Mouse (Mus musculus): Measurements from ENCODE around the gene Psd4.

Gene Psd4

DNA sequence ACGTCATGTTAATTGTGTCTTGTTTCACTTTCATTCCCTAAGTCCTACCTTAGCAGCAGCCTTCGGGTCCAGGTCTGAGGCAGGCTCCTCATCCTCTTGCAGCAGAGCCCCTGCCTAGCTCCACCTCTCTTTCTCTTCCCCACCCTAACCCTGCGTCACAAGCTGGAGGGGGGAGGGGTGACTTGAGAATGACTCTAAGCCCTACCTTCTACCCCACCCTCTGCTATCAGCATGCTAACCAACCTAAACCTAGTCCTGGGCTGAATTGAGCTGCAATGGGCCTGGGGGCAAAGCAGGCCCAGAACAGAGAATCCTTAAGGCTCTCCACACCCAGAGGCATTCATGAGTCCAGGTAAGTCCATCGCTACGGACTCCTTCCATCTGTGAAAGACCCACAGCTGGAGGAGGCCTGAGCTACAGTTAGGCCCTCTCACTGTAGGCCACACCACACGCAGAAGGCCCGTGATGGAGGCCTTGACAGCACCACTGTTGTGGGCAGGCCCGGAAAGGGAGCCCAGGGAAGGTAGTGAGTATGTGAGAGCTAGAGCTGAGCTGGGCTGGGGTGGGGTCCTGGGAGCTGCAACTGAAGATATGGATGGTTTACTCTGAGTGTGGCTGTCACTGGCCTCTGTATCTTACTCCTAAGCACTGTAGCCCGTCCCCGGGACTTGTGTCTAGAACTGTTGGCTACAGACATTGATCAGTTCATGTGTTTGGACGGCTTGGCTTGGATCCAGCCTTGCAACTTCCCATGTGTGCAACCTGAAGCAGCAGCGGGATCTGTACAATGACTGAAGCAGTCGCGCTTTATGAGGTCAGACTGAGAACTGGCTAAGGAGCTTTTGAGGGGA is 18.0 kb downstream of the Psd4 start:
- in situ Hi-C loops (cut with MboI, MseI): loop anchor here (5.0 kb wide), 1 partner anchor 562 kb away; the partner anchor contains the start of gene Zmynd19

DNA sequence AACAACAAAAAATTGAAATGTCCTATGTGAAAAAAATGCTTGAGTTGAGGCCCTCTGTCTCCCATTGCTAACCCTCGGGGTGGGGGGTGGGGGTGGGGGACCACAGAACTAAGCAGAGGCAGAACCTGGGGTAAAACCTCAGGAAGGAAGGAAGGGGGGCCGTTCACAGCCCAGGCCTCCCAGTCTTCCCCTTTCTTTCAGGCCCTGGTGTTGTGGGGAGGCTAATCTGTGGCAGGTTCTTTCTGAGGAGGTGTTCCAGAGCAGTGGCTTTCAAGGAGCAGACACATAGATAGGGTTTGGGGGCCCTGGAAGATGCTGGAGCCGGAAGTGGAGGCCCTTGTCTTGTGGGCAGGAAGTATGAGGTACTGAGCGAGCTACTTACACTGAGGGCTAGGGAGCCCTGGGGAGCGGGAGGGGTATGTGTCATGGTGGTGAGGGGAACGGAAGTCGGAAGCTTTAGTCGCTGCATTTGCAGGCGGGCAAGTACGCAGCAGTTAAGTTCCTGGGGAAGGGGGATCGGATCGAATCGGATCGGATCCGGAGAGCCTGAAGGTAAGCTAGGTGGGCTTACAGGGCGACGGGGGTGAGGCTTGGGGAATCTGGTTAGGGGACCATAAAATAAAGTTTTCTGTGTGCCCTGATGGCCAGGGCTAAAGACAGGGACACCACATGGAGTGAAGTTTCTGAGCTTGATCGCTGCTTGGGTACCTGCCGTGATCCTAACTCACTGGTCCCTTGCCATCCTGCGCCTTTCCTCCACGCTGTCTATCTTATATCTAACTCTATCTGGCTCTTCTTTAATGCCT is 19.0 kb downstream of the Psd4 start:
- in situ Hi-C loops (cut with MboI, MseI): loop anchor here (5.0 kb wide), 1 partner anchor 561 kb away; the partner anchor contains the start of gene Zmynd19

DNA sequence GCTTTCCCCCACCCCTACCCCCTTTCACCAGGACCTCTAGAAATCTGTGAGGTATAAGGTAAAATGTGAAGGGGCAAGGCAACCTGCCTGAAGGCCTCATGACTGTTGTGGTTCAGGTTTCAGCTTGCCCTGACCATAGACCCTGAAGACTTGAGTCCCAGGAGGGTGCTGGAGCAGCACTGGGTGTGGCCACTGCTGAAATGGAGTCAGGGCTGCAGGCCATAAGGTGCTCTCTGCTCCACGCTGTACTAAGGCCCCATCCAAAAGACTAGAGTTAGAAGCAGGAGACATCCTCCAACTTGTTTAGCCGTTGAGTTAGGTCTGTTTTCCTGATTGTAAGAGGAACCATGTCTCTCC is 19.6 kb downstream of the Psd4 start:
- in situ Hi-C loops (cut with MboI, MseI): loop anchor here (5.0 kb wide), 1 partner anchor 560 kb away; the partner anchor contains the start of gene Zmynd19

DNA sequence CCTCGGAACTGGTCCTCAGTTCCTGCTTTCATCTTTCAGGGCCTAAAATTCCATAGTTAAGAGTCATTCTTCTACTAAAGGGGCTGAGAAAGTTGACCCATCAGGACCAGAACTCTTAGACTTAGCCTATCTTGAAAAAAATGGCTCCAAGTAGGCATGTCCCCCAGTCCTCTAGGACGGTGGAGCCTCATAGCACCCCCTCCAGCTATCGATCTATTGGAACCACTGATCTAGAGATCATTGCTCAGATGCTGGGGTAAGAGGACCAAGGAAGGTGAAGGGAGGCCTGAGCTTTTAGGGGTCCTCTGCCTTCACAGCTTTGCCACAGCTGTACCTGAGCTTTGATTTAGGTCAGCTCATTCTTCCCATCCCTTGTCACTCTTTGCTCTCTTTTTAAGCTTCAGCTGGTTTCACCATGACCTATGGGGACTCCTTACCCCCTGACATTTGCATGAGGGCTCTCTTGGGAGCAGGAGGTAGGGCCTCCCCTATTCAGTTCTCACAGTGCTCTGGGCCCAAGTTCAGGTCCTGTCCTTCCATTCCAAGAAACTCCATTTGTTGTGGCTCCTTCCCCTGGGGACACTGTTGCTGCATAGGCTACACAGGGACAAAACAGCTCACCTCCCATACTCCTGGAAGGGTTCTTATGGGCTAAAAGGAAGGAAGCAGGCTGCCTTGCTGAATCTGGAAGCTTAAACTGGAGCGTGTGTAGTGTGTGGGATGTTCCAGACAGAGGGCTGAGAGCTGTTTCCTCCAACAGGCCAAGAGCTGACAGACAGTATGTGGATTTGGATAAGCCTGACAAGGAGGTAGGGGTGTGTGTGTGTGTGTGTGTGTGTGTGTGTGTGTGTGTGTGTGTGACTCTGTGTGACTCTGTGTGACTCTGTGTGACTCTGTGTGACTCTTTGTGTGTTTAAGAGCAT is 20.2 kb downstream of the Psd4 start:
- in situ Hi-C loops (cut with MboI, MseI): loop anchor here (5.0 kb wide), 1 partner anchor 560 kb away; the partner anchor contains the start of gene Zmynd19

DNA sequence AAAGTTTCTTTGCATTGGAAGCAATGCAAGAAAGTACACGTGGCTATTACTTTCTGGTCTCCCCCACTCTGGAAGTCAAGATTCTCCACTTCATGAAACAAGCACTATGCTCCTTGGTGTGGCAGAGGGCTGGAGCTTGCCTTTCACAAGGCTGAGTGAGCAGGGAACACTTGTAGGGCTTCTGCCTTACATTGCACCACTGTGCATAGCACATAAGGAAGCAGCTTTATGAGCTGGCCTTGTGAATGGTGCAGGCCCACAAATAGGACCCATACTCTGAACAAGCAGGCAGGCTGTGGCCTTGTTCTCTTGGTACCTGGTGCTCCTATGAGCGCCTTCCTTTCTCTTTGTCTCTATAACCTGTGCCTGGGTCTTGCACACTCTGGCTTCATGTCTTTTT is 25.9 kb downstream of the Psd4 start:
- in situ Hi-C loops (cut with MboI, MseI): no loop called here

DNA sequence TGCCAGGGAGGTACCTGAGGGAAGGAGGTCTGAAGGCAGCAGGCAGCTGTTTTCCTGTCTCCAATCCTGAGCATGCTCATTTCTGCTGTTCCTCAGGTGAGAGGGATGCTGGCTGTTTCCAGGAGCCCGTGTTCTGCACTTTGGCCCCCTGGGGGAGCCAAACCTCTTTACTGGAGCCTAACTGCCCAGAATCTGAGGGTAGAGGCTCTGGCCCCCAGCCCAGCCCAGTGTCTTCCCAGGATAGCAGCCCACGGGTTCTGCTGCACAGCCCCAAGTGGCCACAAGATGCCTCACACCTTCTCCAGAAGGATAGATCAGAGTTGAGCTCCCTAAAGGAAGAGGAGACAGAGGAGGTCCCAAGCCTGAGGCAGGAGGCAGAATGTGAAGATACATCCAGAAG is 29.7 kb downstream of the Psd4 start:
- in situ Hi-C loops (cut with MboI, MseI): no loop called here

DNA sequence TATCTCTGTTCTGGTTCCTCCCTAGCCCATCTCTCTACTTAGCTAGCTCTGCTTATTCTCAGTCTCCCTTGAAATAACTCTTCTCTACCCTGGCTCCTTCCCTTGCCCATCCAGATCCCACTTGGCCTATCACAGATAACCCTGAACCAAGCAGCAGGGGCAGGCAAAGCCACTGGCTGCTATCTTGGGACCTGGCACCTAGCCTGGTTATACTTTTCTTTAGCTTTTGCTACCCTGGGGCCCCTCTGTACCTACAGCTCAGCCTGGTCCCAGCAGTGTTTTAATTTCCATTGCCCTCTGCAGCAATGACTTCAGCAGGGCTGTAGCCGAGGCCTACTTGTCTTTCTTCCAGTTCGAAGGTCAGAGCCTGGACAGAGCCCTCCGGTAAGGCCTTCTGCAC is 33.3 kb downstream of the Psd4 start:
- in situ Hi-C loops (cut with MboI, MseI): no loop called here

DNA sequence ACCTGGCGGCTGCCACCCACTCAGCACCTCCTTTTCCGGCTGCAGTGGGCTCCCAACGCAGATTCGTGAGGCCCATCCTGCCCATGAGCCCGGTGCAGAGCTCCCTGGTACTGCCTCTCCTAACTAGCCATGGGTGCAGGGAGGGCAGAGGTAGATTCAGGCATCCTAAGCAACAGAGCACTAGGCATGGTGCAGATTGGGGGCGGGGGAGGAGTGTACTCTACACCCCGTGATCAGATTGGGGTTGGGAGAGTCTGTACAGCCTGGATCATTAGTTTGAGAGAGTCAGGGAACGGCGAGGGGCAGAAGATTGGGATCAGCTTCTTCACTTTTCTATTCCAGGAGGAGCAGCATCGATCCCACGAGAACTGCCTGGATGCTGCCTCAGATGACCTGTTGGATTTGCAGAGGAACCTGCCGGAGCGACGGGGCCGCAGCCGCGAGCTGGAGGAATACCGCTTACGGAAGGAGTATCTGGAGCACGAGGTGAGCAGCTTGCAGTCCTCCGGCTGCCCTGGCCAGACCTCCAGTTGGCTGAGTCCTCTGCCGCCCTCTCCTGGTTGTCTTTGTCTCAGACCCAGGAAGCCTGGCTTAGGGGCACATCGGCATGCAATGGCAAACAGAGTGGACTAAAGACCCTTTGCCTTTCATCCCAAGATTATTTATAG is 38.1 kb downstream of the Psd4 start:
- in situ Hi-C loops (cut with MboI, MseI): loop anchor here (5.0 kb wide), 1 partner anchor 108 kb away; no protein-coding TSS in a partner anchor

DNA sequence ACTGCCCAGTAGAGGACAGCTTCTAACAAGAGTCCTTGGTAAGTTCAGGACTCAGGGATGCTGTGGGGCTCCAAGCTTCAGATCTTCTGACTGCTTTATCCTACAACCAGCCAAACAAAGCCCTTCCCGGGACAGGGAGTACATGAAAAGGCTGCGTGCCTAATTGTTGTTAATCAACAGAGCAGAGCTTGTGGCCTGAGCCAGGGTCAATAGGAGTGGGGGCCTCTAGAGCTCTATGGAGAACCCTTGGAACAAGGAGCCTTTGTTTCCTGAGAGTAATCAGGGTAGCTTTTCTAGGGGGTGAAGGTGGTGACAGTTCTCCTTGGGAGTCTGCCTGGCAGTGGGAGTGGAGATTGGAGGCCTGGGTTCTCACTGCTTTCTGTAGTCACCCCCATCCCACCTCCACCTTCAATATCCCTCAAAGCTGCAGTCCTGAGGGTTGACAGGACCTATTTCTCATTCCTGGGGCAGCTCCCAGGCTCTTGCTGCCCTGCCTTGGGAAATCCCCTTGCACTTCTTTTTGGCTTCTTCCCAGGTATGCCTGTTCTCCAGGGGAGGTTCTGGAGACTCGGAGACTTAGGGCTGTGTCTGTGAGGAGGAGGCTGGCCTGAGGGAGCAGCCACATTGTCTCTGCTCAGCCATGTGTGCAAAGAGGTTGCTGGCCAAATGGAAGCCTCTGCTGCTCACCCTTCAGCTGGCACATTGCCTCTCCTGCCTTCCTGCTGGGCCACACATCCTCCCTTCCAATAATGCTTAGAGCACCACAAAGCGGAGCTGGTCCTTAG is 40.5 kb downstream of the Psd4 start:
- in situ Hi-C loops (cut with MboI, MseI): loop anchor here (5.0 kb wide), 1 partner anchor 111 kb away; no protein-coding TSS in a partner anchor

DNA sequence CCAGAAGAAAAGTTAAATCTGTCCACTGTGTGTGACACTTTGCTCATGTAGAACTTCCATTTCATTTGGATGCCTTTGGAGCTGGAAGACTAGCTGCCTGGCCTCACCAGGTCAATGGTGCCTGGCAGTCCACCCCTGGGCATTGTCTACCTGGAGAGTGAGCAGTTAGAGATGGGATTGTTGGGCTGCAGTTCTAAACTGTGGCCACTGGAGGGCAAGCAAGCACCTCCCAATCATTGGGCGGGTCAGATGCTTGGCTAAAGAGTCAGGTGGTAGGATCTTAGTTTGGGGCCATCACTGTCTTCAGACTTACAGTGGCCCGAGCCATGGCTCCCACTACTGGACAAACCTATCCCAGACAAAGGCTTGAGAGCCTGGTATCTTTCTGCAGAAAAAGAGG is 41.8 kb downstream of the Psd4 start:
- in situ Hi-C loops (cut with MboI, MseI): loop anchor here (5.0 kb wide), 1 partner anchor 112 kb away; no protein-coding TSS in a partner anchor

DNA sequence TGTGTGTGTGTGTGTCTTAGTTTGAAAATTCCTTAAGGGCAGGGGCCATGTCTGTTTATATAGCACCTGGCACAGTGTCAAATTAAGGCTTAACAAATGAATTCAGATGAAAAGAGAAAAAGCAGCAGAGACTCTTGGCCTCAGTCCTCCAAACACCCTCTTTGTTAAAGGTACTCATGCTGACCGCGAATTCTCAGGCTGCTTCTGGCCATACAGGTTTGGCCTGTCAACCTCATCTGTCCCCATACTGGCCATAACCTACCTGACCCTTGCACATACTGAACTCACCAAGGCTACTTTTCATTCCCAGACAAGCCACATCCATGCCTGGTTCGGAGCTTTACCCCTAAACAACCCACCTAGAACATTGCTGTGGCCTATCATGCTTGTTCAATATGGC is 45.8 kb downstream of the Psd4 start:
- in situ Hi-C loops (cut with MboI, MseI): no loop called here

DNA sequence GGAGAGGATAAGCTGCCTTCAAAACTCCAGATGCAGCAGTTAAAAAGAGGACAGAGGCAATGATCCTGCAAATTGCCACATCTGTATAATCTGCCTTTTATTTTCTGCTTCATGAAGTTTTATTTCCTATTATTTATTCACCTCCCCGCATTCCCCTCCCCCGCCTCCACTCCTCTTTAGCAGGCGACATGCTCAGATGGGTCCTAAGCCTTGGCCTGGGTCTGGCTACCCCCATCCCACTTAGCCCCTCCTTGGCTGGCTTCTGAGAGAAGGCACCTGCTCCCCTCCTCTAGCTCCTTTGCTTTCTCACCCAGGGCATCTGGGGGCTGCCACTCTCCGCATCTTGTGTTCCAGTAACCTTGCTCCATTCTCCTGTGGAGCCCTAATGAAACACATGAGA is 46.3 kb downstream of the Psd4 start:
- in situ Hi-C loops (cut with MboI, MseI): no loop called here

DNA sequence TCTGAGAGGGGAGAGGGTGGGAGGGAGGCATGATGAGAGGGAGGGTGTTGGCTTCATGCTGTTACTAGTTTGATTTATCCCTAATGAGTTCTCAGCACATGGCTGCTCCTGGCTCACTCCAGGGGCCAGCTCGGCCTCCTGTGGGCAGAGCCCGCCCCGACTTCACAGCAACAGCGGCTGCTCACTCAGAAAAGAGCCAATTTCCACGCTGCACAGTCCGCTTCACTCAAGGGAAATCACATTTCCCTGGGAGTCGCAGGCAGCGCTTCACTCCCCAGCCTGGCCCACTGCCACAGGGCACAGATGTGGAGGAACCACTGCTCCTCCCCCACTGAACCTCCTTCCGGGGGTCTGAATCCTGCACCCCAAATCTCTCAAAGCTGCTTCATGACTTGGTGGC is 49.3 kb downstream of the Psd4 start:
- in situ Hi-C loops (cut with MboI, MseI): no loop called here

DNA sequence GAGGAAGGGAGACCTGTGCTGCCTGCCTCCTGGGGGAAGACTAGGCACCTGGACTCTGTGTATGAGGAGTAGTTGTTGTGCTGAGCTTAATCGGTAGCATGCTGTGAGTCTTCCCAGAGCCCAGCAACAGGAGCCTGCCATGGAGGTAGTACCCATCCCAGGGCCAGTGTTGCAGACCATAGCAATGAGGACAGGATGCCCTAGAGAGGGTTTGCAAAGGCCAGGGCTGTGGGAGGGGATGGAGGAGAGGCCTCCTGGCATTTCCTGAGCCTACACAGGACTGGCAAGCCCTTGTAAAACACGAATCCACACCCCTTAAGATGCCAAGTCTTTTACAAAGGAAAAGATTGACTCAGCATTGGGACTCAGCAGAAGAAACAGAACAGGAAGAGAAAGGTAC is 49.7 kb downstream of the Psd4 start:
- in situ Hi-C loops (cut with MboI, MseI): no loop called here

DNA sequence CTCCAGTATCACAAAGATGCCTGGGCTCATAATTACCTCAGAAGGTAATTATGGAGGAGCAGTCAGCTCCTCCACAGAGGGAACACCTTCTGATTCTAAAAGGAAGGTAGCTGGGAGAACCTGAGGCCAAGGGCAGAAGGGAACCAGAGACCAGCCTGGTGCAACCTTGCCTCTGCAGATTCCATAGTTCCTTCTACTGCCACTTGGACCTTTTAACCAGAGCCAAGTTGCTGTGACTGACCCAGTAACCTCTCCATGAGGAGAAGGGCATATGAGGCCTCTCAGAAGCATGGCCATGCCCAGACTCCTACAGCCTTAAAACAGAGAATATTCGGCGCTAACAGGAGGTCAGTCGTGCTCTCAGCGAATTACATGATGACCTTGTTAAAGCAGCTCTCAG is 50.2 kb downstream of the Psd4 start:
- in situ Hi-C loops (cut with MboI, MseI): no loop called here

DNA sequence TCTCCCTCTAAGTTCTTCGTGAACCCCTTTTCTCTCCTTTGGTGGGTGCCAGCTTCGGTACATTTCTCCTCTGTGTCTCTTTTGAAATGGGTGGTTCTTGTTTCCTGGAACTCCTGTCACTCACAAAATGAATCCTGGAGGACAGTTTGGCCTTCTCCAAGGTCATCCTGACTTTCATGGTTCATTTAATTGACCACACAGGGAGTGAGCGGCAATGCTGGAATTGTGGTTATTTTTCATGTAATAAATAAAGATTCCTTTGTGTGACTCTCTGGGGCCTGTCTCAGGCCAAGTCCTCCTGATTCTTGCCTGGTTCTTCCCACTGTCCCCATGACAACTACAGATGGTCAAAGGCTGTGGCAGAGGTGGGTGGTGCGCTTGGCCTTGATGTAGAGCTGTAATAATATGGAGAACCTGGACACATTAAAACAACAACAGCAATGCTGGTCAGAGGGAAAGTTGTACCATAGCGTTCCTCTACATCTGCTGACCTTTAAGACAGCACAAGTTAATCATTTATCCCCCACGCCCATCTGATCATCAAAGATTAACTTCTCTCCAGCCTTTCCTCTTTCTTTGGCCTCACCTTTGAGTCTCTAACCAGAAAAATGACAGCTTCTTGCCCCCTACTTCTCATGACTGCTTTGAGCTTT is 54.0 kb downstream of the Psd4 start:
- in situ Hi-C loops (cut with MboI, MseI): no loop called here

DNA sequence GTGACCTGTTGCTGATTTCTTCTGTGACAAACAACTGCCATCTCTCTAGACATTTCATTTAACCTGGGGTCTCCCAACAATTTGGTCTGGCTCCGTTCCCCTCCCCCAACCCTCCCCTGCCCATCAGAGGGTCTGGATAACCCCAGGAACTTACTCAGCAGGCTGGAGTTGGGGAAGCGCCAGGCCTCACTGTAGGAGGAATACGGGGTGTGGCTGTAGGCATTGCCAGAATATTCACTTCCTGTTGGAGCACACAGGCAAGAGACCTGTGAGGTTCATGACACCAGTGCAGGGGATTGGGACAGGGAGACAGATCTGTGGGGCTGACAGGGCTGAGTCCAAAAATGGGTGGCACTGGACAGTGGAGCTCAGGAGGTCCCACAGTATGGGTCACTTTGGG is 55.4 kb downstream of the Psd4 start:
- in situ Hi-C loops (cut with MboI, MseI): no loop called here

DNA sequence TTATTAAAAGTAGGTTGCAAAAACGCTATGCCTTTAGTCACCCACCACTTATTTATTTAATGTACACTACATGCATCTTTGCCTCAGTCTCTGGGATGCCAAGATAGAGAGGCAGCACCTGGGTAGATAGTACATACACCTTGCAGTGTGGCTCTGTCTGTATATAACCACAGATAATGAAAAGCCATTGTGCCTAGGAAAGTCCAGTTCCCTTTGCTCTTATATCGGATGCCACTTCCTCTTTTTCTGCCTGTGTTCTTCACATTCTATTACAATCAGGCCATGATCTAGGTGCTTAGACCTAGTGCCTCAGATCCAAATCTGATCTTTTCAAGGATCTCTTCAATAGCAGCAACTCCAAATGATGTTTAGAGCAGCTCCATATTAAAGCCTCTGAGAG is 58.2 kb downstream of the Psd4 start:
- in situ Hi-C loops (cut with MboI, MseI): no loop called here

DNA sequence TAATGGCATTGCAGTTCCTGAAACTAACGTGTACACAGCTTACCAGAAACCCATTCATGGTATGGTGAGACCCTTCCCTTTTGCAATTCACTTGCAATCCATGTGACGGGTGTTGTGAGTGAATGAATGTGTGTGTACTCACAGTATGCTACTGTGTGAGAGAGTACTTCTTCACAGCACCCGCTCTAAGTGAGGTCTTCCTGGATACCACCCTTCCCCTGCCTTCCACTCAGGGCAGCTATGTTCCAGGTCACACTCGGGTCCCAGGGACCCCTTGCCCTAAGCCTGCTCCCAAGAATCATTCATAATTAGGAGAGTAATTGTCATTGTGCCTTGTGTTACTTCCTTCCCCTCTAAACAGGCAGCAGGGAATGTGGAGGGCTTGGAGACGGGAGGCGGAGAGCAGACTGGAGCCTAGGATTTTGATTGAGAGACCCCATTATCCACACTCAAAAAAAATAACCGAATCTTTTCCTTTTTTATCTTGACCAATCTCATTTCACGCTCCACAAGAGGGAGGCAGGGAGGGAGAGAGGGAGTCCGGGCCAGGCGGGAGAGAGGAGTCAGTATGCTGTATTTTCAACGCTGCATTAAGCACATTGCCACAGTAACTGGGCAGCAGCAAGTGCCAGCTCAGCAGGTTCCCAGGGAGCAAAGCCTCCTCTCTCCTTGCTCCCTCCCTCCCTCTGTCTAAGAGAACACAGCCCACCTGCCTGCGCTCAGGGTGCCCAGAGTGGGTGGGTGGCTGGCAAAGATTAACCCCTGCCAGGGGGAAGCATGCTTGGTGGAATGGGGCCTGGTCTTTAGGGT is 60.7 kb downstream of the Psd4 start:
- in situ Hi-C loops (cut with MboI, MseI): no loop called here

All from T-helper 1 cell (primary cell).